In genomic region chr9:36435051-36435764, GRCm38 (mm10) we compare ENCODE assay signal across 21 mouse cellular contexts. TPM values are rescaled to one million over a fixed set of nuclear protein-coding genes. Genes with fewer than 3 reads are reported as not detected.
DNase-seq lines count a peak whose midpoint lies in the region; ATAC-seq and TF ChIP-seq lines count a peak whose summit lies in the region.
"Had no signal": no experiment of that assay in that cellular context is flagged by ENCODE, and none has a peak within 500 bp of the region (broad histone marks: within the 10 kb centered on the region; RNA-seq: fewer than 3 reads in every experiment).

No protein-coding gene starts in this region.

- TF ChIP-seq CTCF in heart, postnatal 0 days (IDR thresholded peaks at IDR 0.05; ENCODE audit: low read depth): peak; percentile 7; the same call in 1 of the 2 replicates
- TF ChIP-seq CTCF in lung, embryonic 14.5 days (IDR thresholded peaks at IDR 0.05; ENCODE audit: low read depth): no peak

- no peak overlapping the region for H3K9ac ChIP-seq in heart, postnatal 0 days (replicated peaks; ENCODE audit: low read depth, low read length)
- no peak overlapping the region for H3K9ac ChIP-seq in lung, embryonic 14.5 days
- no peak overlapping the region for H3K9ac ChIP-seq in ES-E14 (ENCODE audit: insufficient read depth, low read depth, low read length, poor library complexity, severe bottlenecking)
- H3K9ac ChIP-seq: heart, embryonic 15.5 days; hindbrain, embryonic 15.5 days; limb, embryonic 13.5 days; midbrain, embryonic 13.5 days had no signal

- no peaks in the 10 kb centered on the region for H3K9me3 ChIP-seq in heart, postnatal 0 days (replicated peaks; ENCODE audit: control insufficient read depth, low read length)
- no peaks in the 10 kb centered on the region for H3K9me3 ChIP-seq in lung, embryonic 14.5 days (ENCODE audit: low read depth, low read length)
- H3K9me3 ChIP-seq in ES-E14 (ENCODE audit: control insufficient read depth, insufficient read depth, low read depth, low read length): no peaks in the 10 kb centered on the region
- no peaks in the 10 kb centered on the region; the same call in 1 of the 2 replicates for H3K9me3 ChIP-seq in limb, embryonic 10.5 days (replicated peaks)
- H3K9me3 ChIP-seq: heart, embryonic 15.5 days had no signal

- H3K4me3 ChIP-seq in heart, postnatal 0 days (ENCODE audit: low read depth, low read length): no peak overlapping the region
- no peak overlapping the region for H3K4me3 ChIP-seq in lung, embryonic 14.5 days (ENCODE audit: low read depth, low read length)
- no peak overlapping the region for H3K4me3 ChIP-seq in ES-E14 (ENCODE audit: insufficient read depth in 1 of 2, low read depth in 1 of 2, low read length in 2 of 2, poor library complexity in 1 of 2, severe bottlenecking in 1 of 2)
- no peak overlapping the region for H3K4me3 ChIP-seq in limb, embryonic 10.5 days
- H3K4me3 ChIP-seq: heart, embryonic 15.5 days; hindbrain, embryonic 15.5 days; limb, embryonic 13.5 days; midbrain, embryonic 13.5 days had no signal

- no peaks in the 10 kb centered on the region for H3K4me1 ChIP-seq in heart, postnatal 0 days (ENCODE audit: control insufficient read depth, insufficient read depth)
- H3K4me1 ChIP-seq in lung, embryonic 14.5 days (ENCODE audit: insufficient read depth): no peaks in the 10 kb centered on the region
- H3K4me1 ChIP-seq in ES-E14 (ENCODE audit: control insufficient read depth in 2 of 2, insufficient read depth in 2 of 2, low read length in 2 of 2, poor library complexity in 1 of 2): no peaks in the 10 kb centered on the region
- H3K4me1 ChIP-seq in limb, embryonic 10.5 days: no peaks in the 10 kb centered on the region
- H3K4me1 ChIP-seq: heart, embryonic 15.5 days; hindbrain, embryonic 15.5 days; limb, embryonic 13.5 days; midbrain, embryonic 13.5 days had no signal

- no peak for ATAC-seq in heart, postnatal 0 days (ENCODE audit: insufficient read depth, low read depth)
- no peak for ATAC-seq in lung, embryonic 14.5 days (ENCODE audit: insufficient read depth)
- ATAC-seq in common myeloid progenitor, adult 5-6 weeks (replicated peaks; ENCODE audit: low read depth, poor library complexity, severe bottlenecking): 0 out of 2 replicates have a peak, but pooled peaks have one; percentile 15
- ATAC-seq: midbrain, embryonic 13.5 days had no signal

- no peaks in the 10 kb centered on the region for H3K27me3 ChIP-seq in heart, postnatal 0 days (ENCODE audit: control insufficient read depth, insufficient read depth, low read length)
- no peaks in the 10 kb centered on the region for H3K27me3 ChIP-seq in lung, embryonic 14.5 days (ENCODE audit: insufficient read depth, low read length)
- no peaks in the 10 kb centered on the region for H3K27me3 ChIP-seq in limb, embryonic 10.5 days (ENCODE audit: low read depth, poor library complexity, severe bottlenecking)
- H3K27me3 ChIP-seq: heart, embryonic 15.5 days; hindbrain, embryonic 15.5 days; limb, embryonic 13.5 days; midbrain, embryonic 13.5 days had no signal

- H3K36me3 ChIP-seq in heart, postnatal 0 days (replicated peaks; ENCODE audit: control insufficient read depth, insufficient read depth, low read length): no peaks in the 10 kb centered on the region
- H3K36me3 ChIP-seq in lung, embryonic 14.5 days (ENCODE audit: insufficient read depth): no peaks in the 10 kb centered on the region
- no peaks in the 10 kb centered on the region for H3K36me3 ChIP-seq in ES-E14 (ENCODE audit: control insufficient read depth, insufficient read depth, low read length, poor library complexity, severe bottlenecking)
- H3K36me3 ChIP-seq in limb, embryonic 10.5 days: no peaks in the 10 kb centered on the region
- H3K36me3 ChIP-seq: heart, embryonic 15.5 days; hindbrain, embryonic 15.5 days; limb, embryonic 13.5 days; midbrain, embryonic 13.5 days had no signal

- TF ChIP-seq EP300 in heart, postnatal 0 days (IDR thresholded peaks at IDR 0.05; ENCODE audit: low read depth): no peak

- H3K4me2 ChIP-seq in heart, postnatal 0 days (ENCODE audit: low read depth, low read length): no peak overlapping the region
- H3K4me2 ChIP-seq in lung, embryonic 14.5 days: no peak overlapping the region
- H3K4me2 ChIP-seq: heart, embryonic 15.5 days; hindbrain, embryonic 15.5 days; limb, embryonic 13.5 days; midbrain, embryonic 13.5 days had no signal

- 32% methylated on average over 2 of the region's 2 CpGs for WGBS in heart, postnatal 0 days
- WGBS in lung, embryonic 14.5 days: 36% methylated on average over 2 of the region's 2 CpGs
- WGBS in limb, embryonic 10.5 days: 41% methylated on average over 2 of the region's 2 CpGs

- in situ Hi-C loops in ES-E14 (cut with MboI; ENCODE audit: low sequenced_read_pairs in 2 of 2, unreplicated experiment in 2 of 2): no loop called here

- DNase-seq in heart, postnatal 0 days (ENCODE audit: low spot score): no peak
- no peak for DNase-seq in heart, adult 11 months
- DNase-seq in lung, embryonic 14.5 days: peak; percentile 1
- no peak for DNase-seq in lung, postnatal 36 days
- DNase-seq in ES-E14 (ENCODE audit: low read depth, low spot score): peak; percentile 62
- no peak for DNase-seq in gastrocnemius, adult 8-10 months (ENCODE audit: low spot score in 2 of 2)
- no peak for DNase-seq in limb, embryonic 10.5 days (ENCODE audit: low spot score)
- DNase-seq: cerebellum, adult 9-11 months; kidney, adult 2 months; right cerebral cortex, postnatal 14 days had no signal

- no peak overlapping the region for H3K27ac ChIP-seq in heart, postnatal 0 days (ENCODE audit: low read depth)
- no peak overlapping the region for H3K27ac ChIP-seq in lung, embryonic 14.5 days (ENCODE audit: low read depth)
- H3K27ac ChIP-seq in ES-E14 (ENCODE audit: insufficient read depth, low read depth, low read length, poor library complexity, severe bottlenecking): no peak overlapping the region
- H3K27ac ChIP-seq in limb, embryonic 10.5 days: no peak overlapping the region
- H3K27ac ChIP-seq: heart, embryonic 15.5 days; hindbrain, embryonic 15.5 days; limb, embryonic 13.5 days; macrophage; midbrain, embryonic 13.5 days had no signal

TF ChIP-seq in ES-E14, 5 proteins besides CTCF, POLR2A, EP300 and RAD21:
- no peak for TF ChIP-seq MAFK (IDR thresholded peaks at IDR 0.05; ENCODE audit: insufficient read depth, low read depth, low read length)
- TF ChIP-seq CHD2 (IDR thresholded peaks at IDR 0.05; ENCODE audit: low read depth, low read length): no peak
- no peak for TF ChIP-seq ZNF384 (IDR thresholded peaks at IDR 0.05; ENCODE audit: low read depth, low read length)
- no peak for TF ChIP-seq HCFC1 (IDR thresholded peaks at IDR 0.05; ENCODE audit: borderline replicate concordance, insufficient read depth, low read length)
- peak; percentile 57 for TF ChIP-seq ZC3H11A (IDR thresholded peaks at IDR 0.05; ENCODE audit: borderline replicate concordance, low read depth, low read length)

RNA-seq across cellular contexts. Expression of gene Gm7257, which starts 3.5 kb away (rescaled TPM):
- total RNA-seq in heart, postnatal 0 days (2014; rRNA removed; ENCODE audit: low replicate concordance): not detected in 2 replicates
- not detected in 2 replicates for polyA plus RNA-seq in heart, postnatal 0 days (2015; fragmentation: Nextera tagmentation; extraction: Ambion mirVana)
- not detected in 2 replicates for polyA plus RNA-seq in lung, embryonic 14.5 days (2014; fragmentation: Nextera tagmentation; extraction: Ambion mirVana)
- total RNA-seq in ES-E14 (2012; rRNA removed): not detected in 2 replicates
- total RNA-seq in common myeloid progenitor, adult 5-6 weeks (2017): not detected in 2 replicates
- total RNA-seq in gastrocnemius, adult 8-10 months (2022): not detected
- not detected in 2 replicates for polyA plus RNA-seq in limb, embryonic 10.5 days (2016; fragmentation: Nextera tagmentation; extraction: Ambion mirVana)
- total RNA-seq: layer of hippocampus, postnatal 25 days had no signal
- polyA plus RNA-seq: embryonic facial prominence, embryonic 11.5 days; gonadal fat pad, adult 2 months; heart, embryonic 15.5 days; hindbrain, embryonic 15.5 days; kidney, adult 2 months; limb, embryonic 13.5 days; liver, embryonic 16.5 days; macrophage; midbrain, embryonic 13.5 days had no signal

RNA-seq across cellular contexts. Expression of gene Gm9513, which starts 40.2 kb away (rescaled TPM):
- total RNA-seq in heart, postnatal 0 days (2014; rRNA removed; ENCODE audit: low replicate concordance): not detected in 2 replicates
- polyA plus RNA-seq in heart, postnatal 0 days (2015; fragmentation: Nextera tagmentation; extraction: Ambion mirVana): not detected in 2 replicates
- polyA plus RNA-seq in lung, embryonic 14.5 days (2014; fragmentation: Nextera tagmentation; extraction: Ambion mirVana): not detected in 2 replicates
- not detected in 2 replicates for total RNA-seq in ES-E14 (2012; rRNA removed)
- not detected in 2 replicates for total RNA-seq in common myeloid progenitor, adult 5-6 weeks (2017)
- not detected for total RNA-seq in gastrocnemius, adult 8-10 months (2022)
- not detected in 2 replicates for polyA plus RNA-seq in limb, embryonic 10.5 days (2016; fragmentation: Nextera tagmentation; extraction: Ambion mirVana)
- total RNA-seq: layer of hippocampus, postnatal 25 days had no signal
- polyA plus RNA-seq: embryonic facial prominence, embryonic 11.5 days; gonadal fat pad, adult 2 months; heart, embryonic 15.5 days; hindbrain, embryonic 15.5 days; kidney, adult 2 months; limb, embryonic 13.5 days; liver, embryonic 16.5 days; macrophage; midbrain, embryonic 13.5 days; thymus, postnatal 0 days had no signal

Comparison
In these comparisons a context has a peak if more than half of its experiments do, and no peak if none do; other contexts are left out.
1. DNase-seq: peak in lung, embryonic 14.5 days (single experiment) and ES-E14 (single experiment); none in heart, postnatal 0 days (single experiment), heart, adult 11 months (single experiment), lung, postnatal 36 days (single experiment), gastrocnemius, adult 8-10 months (0 of 2) and limb, embryonic 10.5 days (single experiment).